Mouse (Mus musculus): ENCODE measurements at regions not wholly inside any gene's neighbourhood (a gene's known extent, or its start where the extent isn't known, plus 50 kb on each side); places are given as distances from the start of the nearest gene placed in this dataset.

- TF ChIP-seq CTCF (IDR thresholded peaks at IDR 0.05; ENCODE audit: insufficient read depth, low read depth, low read length) = no peak
- TF ChIP-seq POLR2A (IDR thresholded peaks at IDR 0.05; ENCODE audit: insufficient read depth, low read depth, low read length) = no peak
Measured at GRCm38 (mm10) chr1:169077228-169077627, 454.0 kb downstream of the Nuf2 start.
